Mouse (Mus musculus): ENCODE data around the gene Stambp.
"Not testable (repeated sequence)": the region's sequence is repeated elsewhere in the genome, so short reads cannot be mapped to it uniquely, and the experiment has no call there.

Gene Stambp

DNA sequence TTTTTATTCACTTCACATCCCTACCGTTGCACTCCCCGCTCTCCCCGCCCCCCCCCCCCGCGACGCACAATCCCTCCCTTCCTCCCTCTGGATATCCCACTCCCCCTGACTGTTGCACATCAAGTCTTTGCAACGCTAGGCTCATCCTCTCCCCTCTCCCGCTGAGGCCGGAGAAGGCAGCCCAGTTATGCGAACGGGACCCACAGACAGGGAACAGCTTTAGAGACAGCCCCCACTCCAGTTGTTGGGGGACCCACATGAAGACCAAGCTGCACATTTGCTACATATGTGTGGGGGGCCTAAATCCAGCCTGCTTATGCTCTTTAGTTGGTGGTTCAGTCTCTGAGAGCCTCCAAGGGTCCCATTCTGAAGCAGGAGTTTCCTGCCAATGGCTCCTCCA, at the start of gene Stambp:
Stambp (minus strand) TSS at position 59 of the 400 bp plus-strand sequence.
- in situ Hi-C loops (cut with MboI): no loop called here

DNA sequence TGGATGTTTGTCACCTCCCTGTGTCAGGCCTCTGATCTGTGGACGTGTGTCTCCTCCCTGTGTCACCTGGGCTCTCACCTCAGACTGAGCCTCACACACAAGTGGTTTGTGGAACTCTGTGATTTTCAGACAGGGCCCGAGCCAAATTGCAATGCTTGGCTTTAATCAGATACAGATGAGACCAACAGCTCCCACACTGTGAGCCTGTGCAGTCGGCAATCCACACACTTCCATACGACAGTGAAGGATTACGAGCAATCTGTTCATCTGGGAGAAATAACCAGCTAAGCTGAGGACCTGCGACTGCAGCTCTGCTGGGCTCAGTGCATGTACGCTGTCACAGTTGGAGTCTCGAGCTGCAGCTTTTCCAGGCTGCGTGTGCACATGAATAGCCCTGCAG, 47.4 kb upstream of the Stambp start:
- in situ Hi-C loops (cut with MboI): no loop called here

DNA sequence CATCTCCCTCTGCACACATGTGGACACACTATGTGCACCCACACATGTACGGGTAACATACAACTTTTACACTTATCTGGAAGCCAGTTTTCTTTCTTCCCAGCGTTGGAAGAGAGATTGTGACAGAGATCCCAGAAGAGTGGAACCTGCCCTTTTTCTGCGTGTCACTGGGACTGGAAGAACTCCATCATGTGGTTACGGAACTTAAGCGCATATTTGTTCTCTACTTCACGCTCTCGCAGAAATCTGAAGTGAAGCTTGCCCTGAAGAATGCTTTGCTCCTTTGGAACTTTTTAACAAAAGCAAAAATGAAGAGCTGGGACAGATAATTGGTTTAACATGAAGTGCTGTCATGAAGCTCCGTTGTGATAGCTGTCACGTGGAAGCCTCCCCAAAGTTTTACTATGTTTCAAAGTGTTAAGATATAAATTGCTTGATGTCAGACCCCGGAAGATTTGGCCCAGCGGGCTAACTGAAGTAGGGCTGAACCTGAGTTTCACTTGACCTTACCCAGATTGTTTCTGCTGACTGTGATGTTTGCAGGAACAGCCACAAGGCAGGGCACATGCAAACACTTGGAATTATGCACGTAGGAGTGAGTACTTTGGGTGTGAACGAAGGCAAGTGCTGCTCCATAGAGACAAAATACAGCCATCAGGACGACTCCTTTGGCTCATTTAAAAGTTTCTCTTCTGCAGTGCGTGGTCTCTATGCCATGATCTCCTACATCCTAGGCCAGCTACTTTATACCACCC, 45.2 kb upstream of the Stambp start:
- in situ Hi-C loops (cut with MboI): no loop called here

DNA sequence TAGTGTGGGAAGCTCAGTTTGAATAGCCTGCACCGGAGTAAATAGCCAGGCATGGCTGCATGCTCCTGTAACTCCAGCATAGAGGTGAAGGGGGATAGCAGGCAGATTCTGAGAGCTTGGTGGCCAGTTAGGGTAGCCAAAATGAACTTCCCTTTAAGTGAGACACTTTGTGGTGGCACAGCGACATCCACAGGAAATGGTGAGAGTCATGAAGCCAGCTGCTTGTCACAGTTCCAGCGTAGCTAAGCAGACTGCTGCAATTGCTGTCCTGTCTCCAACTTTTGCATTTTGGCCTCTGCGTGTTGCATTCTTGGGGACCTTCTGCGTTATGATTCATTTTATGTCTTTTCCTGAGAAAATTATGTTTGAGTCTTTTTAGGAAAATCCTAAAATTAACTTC, 44.0 kb upstream of the Stambp start:
- in situ Hi-C loops (cut with MboI): no loop called here

DNA sequence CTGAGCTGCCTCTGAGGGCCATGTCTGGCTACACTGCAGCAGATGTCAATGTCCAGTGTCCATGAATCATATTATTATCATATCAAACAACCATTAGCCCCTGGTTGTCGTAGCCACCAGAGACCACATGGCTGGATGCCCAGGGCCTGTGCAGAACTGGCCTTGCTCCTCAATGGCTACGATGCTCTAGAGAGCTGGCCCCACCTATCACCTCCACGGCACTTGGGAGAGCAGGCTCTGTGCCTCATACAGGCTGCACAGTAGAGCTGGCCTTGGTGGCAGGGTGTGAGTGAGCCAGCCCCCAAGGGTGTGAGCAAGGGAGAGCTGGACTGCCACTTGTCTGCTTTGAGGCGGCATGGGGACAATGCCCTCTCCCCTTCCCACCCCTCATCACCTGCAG, 41.9 kb upstream of the Stambp start:
- in situ Hi-C loops (cut with MboI): no loop called here

DNA sequence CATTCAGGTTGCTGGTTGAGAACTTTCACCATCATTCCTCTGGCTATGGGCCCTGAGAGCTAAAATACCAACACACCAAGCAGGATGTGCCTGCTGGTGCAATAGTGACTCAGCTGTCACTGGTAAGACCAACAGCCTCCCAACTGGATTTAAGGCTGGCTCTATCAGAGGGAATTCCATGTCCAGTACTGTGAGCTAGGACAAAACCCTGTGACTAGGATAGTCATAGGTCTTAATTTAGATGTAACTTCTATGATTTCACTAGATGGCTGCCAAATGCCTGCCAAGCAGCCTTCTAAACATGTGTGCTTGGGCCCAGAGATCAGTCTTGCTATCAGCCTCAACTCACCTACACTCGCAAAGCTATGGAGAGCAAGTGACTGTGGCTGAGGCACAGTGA, 40.4 kb upstream of the Stambp start:
- in situ Hi-C loops (cut with MboI): no loop called here

DNA sequence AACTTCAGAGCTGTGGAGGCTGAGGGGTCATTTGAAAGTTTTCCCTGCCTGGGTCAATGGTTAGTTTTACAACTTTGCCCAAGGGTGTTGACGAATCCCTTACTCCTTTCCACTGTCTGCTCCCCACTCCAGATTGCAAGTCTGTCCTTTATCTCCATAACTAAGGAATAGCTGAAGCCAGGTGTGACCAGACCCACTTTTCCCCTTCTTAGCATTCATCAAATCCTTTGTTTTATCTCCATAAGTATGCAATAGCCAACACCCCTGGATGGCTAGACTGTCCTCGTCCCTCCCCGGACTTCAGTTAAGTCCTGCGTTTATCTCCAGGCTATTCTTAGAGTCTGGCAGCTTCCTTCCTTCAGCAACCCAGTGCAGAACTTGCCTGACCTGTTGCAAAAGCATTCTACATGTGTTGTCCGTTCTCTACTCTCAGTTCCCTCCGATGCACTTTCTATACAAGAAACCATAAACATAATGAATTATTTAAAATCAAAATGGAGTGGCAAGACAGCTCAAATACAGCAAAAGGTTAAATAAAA, 27.2 kb upstream of the Stambp start:
- in situ Hi-C loops (cut with MboI): no loop called here

DNA sequence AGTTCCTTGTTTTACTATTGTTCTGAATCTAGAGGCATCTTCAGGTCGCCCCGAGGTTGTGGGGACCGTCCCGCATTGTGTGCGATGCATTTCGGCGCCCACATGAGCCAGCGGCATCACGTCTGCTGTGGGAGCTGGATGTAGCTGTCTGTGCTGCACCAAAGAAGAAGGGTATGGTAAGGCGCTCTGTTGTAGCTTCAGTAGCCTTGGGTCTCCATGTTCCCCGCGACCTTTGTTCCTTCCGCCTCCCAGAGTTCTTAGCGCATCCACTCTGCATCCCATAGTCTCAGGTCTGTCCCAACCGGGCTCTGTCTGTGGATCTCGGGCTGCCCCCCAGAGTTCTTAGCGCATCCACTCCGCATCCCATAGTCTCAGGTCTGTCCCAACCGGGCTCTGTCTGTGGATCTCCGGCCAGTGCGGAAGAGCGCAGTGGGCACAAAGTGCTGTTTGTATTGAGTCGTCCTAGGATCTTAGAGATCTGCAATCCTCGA, 26.6 kb upstream of the Stambp start:
- in situ Hi-C loops (cut with MboI): no loop called here

DNA sequence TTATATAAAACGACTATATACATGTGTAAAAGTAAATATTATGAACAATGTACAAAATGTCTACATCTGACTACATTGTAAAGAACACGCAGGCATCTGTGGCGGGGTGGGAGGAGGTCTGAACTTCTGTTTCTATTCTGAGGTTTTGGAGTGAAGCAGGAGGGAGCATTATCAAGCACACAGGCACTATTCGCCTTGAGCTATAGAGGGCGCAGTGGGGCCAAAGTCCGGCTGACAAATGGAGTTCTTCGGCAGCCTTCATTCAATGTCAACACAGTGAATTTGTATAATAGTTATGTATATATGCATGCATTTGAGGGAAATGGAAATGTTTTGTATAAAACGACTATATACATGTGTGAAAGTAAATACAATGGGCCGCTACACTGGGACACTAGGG, 26.1 kb upstream of the Stambp start:
- in situ Hi-C loops (cut with MboI): no loop called here

DNA sequence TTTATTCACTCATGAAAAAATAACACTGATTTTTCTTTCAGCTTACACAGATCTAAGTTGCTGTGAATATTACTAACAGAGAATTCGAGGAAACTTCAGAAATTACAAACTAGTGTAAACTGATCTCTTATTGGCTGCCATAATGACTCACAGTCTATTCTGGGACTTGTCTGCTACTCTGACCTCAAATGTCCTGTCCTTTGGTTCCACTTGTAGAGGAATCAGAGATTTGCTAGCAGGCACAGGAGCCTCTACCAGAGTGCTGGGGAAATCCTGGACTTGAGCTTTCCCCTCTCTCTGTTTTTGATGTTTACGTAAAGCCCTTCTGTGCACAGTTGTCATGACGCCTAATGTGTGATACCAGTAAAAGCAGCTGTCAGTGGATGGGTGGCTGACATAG, 25.5 kb upstream of the Stambp start:
- in situ Hi-C loops (cut with MboI): no loop called here

DNA sequence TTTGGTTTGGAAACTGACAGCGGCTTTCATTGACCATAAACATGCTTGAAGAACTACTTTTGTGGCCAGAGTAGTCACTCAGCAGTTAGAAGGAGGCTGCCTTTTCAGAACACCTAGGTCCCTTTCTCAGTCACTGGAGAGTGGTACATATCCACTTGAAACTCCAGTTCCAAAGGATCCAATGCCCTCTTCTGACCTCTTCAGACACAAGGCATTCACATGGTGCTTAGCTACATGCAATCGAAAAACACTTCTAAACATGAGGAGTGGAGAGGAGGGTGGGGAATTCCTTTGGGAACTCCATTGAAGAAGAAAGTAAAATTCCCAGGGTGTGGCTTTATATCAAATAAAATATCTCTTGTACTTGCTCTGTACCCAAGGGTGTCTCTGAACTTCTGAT, 22.5 kb upstream of the Stambp start:
- in situ Hi-C loops (cut with MboI): no loop called here

DNA sequence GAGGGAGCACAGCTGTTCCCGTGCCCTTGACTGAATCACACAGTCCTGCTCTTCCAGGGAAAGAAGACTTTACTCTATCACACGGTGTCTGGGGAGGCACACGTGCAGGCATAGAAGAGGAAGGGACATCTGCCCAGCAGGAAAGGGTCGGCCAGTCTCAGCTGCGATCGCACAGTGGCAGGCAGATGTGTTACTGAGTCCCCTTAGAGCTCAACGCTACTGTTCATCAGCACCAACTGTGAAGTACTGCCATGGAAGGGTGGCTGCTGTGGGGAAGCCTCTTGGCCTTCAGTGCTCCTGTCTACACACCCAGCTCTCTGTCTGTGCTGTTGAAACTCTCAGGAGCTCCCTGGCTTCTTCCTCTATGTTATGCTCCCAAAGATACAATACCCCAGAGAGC, 21.4 kb upstream of the Stambp start:
- in situ Hi-C loops (cut with MboI): no loop called here

DNA sequence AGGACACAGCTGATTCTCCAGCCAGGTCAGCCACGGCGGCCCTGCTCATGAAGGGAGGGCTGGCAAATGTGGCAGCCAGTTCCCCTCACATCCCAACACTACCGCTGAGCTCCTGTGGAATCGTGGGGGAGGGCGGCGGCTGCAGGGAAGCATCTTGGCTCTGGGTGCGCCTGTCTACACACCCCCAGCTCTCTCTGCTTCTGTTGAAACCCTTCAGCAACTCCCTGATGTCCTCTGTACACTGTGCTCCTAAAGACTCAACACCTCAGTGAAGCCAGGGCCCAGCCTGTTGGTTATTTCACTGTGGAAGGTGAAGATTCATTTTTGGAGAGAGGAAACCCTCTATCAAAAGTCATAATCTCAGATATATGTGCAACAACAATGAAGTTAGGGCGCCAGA, 19.5 kb upstream of the Stambp start:
- in situ Hi-C loops (cut with MboI): no loop called here

DNA sequence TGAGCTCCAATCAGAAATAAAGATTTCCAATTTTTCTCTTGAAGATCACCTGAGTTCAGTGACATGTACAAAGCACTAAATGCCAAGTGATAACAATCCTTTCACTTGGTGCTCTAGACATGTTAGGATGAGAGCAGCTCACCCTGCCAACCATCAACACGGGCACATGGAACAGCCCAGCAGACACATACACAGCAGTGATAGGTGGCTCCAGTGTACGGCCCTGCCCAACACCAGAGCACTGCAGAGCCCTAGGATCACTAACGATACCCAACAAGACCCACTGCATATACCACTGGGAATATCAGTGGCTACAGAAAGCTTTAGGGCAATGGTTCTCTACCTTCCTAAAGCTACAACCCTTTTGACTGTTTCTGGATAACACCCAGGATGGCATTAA, 17.8 kb upstream of the Stambp start:
- in situ Hi-C loops (cut with MboI): no loop called here

DNA sequence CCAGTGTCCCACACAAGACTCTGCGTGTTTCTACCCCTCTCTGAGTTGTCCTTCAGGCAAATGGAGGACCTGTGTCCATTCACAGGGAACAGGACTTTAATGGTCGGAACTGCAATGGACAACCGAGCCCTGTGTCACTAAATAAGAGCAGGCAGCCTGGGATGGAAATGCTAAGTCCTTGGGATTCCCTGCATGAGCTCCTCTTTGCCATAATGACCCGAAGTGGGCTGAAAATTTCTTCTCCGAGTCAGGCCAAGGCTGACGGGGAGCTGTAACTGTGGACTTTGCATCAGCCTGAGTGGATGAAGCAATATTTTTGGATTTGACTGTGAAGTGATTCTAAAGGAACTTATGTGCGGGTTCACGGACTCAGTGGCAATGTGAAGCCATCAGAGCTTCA, 14.7 kb upstream of the Stambp start:
- in situ Hi-C loops (cut with MboI): not testable (repeated sequence)

DNA sequence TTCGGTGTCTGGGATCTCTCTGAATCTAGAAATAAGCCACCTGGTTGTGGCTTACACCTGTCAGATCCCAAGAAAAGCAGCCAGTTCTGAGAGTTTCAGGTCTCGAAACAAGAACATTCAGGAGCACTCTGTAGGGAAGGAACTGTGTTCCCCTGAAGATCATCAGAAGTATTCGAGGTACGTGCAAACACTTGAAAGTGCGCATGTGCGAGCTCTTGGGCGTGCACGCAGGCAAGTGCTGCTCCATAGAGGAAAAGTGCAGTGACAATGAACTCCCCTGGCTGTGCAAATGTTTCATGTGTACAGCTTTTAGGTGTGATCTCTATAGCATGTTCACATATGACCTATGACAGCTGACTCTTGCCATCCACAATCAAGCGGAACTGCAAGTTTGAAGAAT, 12.8 kb upstream of the Stambp start:
- in situ Hi-C loops (cut with MboI): not testable (repeated sequence)

DNA sequence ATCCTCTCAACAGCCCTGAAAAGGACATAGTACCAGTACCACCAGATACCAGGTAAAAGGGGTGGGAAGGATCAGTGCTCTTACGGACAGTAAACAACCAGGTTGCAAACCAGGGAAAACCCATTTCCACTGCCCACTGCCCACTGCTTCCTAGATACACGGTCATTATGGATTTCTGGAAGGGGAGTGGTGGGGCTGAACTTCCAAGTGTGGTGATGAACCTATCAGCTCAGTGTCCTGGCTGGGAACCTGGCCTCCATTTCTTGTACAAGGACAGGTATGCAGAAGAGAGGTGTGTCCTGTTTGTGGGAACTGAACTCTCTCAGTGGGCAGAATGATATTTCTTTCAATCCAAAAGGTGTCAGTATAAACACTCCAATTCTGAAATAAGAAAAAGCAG, 11.1 kb upstream of the Stambp start:
- in situ Hi-C loops (cut with MboI): no loop called here

DNA sequence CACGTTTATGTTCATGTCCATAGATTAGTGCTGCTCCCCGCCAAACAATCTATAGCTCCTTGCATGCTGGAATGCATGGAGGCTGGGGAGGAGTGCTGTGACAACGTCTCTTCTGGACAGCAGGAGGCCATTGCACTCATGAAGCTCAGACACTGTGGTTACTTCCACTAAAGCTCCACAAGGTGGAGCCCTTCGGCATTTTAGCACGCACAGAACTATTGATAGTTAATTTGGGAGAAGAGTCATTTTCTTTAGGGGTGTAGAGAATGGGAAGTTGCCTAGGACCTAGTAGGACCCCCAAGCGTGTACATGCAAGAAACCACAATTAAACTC, 10.4 kb upstream of the Stambp start:
- in situ Hi-C loops (cut with MboI): no loop called here

DNA sequence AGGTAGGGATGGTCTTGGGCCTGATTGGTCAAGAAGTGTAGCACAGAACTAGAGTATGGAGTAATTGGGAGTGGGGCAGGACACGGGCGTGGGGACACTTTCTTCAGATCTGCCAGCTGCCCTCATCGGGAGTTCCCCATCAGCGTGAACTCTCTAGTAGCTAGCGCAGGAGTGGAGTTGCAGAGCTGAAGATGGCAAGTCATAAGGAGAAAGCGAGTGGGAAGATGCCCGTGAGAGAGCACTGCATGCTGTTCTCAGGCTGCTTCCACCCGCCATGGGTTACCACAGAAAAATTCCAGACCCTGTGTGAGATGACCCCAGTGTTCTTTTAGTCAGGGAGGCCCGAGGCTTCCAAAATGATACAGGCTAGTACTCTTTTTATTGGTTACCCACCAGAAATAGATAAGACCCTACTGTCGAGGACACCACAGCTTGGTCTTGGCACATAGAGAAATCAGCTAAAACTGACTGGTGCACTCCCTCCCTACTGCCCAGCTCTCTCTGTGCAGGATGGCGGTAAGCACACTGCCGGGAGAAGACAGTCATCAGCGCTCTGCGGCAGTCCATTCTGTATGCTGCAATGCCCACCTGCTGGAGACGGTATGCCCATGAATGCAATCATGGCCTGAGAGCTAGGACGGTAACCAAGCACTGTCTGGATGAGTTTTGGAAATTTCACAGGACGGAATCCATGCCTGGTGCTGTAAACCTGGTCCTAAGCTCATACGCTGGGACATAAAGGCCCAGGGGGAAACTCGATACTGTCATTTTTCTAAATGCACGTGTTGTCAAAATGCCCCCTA, 9.8 kb upstream of the Stambp start:
- in situ Hi-C loops (cut with MboI): no loop called here

DNA sequence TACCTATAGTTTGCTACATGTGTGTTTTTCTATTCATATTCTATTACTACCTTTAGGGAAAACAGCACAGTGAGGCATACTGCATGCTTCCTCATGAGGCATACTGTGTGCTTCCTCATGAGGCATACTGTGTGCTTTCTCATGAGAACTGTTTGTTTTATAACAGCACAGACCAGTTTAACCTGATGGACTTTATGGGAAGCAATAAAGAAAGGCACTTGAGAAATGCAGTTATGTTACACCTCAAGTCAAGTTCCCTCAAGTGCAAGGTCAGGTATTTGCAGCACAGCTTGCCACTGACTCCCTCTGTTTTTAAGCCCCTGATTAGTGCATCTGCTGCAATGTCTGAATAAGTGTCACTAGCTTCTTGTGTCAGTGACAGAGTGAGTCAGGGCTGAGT, 5.0 kb upstream of the Stambp start:
- in situ Hi-C loops (cut with MboI): no loop called here

DNA sequence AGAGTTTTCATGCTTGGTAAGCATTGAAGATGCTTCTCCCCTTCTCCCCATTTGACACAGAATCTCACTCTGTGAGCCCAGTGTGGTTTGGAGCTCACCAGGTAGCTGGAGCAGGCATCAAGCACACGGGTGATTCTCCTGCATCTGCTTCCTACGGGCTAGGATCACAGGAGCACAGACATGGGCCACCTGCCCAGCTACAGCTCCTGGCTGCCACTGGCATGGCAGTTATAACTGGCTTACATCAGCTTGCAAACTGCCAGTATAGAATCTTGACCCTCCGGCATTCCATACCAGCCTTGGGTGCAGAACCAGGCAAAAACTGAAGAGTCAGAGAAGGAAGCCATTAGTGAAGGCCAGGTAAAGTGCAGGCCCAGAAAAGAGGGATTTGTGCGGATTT, 3.1 kb upstream of the Stambp start:
- in situ Hi-C loops (cut with MboI): no loop called here

DNA sequence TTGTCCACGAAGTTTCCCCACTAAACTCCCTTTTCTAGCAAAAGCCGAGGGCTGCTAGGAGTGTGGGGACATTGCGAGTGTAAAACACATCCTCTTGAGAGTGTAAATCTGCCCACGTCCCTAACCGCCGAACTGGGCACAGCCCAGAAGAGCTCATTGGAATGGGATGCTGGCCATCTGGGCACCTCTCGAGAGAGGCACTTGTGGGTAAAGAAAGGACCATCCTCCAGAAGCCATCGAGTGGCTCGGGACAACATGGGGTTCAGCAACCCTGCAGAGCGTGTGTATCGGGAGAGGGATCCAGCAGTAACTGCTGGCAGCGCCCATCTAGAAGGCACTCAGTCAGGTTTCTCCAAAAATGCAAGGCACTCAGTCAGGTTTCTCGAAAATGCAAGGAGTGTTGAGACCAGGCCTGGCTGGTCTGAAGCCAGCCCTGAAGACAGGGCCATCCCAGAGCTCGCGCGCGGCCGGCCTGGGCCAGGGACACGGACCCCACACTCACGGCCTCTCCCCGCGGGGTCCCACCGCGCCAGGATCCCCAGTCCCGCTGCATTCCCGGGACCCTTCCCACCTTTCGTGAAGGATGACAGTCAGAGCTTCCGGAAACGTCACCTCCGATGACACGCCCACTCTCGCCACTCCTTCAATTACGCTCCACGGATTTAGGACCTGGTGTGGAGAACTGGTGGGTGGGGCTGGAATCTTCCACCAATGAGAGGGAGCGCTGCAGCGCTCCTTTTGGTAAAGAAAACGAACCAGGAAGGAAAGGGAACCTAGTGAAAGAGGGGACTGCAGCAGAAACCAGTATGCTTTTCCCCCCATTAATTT, 475 bp downstream of the Stambp start:
- in situ Hi-C loops (cut with MboI): no loop called here
